Mouse (Mus musculus) liver, adult 2 months (tissue): ENCODE data around the gene Cgn. TPM values are rescaled to one million over a fixed set of nuclear protein-coding genes. Genes with fewer than 3 reads are reported as not detected.

Source experiments
- DNase-seq: peaks from one replicate; pipeline ENCODE4 v3.0.0-alpha.2; 2011; ENCODE audit warnings: low read depth, low spot score; ENCODE audit errors: extremely low read depth
- H3K27ac ChIP-seq: fragments of 200-500 bp; replicated peaks from 2 replicates; pipeline ENCODE4 v1.5.1; 2012; ENCODE audit warnings: low read depth, mild to moderate bottlenecking, control low read depth, inconsistent platforms, low read length; ENCODE audit not compliant: insufficient read depth
- H3K27me3 ChIP-seq: fragments of 200-500 bp; 2 replicates; pipeline ENCODE4 v1.6.1; 2012; ENCODE audit warnings: mild to moderate bottlenecking, moderate library complexity, low read length, inconsistent platforms; ENCODE audit not compliant: control insufficient read depth, insufficient read depth
- H3K36me3 ChIP-seq: fragments of 200-500 bp; 2 replicates; pipeline ENCODE4 v1.6.1; 2012; ENCODE audit warnings: low read length, inconsistent platforms; ENCODE audit not compliant: control insufficient read depth, insufficient read depth
- H3K4me1 ChIP-seq: fragments of 200-500 bp; 2 replicates; pipeline ENCODE4 v1.6.1; 2011; ENCODE audit warnings: low read length; ENCODE audit not compliant: control insufficient read depth, insufficient read depth
- H3K4me3 ChIP-seq: fragments of 200-500 bp; 2 replicates; pipeline ENCODE4 v1.5.1; 2011; ENCODE audit warnings: low read depth, mild to moderate bottlenecking, control low read depth, low read length, moderate library complexity; ENCODE audit not compliant: insufficient read depth
- H3K79me2 ChIP-seq: fragments of 200-500 bp; 2 replicates; pipeline ENCODE4 v1.6.1; 2012; ENCODE audit warnings: inconsistent platforms, mild to moderate bottlenecking, low read length, moderate library complexity; ENCODE audit not compliant: control insufficient read depth, insufficient read depth
- H3K9ac ChIP-seq: fragments of 200-500 bp; 2 replicates; pipeline ENCODE4 v1.6.1; 2012; ENCODE audit warnings: low read depth, mild to moderate bottlenecking, control low read depth, inconsistent platforms, low read length
- CTCF ChIP-seq: fragments of 200-500 bp; IDR thresholded peaks from 2 replicates; pipeline ENCODE4 v1.5.1; 2011; ENCODE audit warnings: low read depth, low read length, control low read depth
- POLR2A ChIP-seq: fragments of 200-500 bp; IDR thresholded peaks from 2 replicates; pipeline ENCODE4 v1.6.1; 2011; ENCODE audit warnings: low read length, control low read depth; ENCODE audit not compliant: insufficient read depth; ENCODE audit errors: extremely low read depth
- WGBS: fragments of 180-500 bp; shearing (Covaris S2); methylation state at CpG from one replicate; pipeline ENCODE4 v1.1.7; 2018; 5-methylcytosine and 5-hydroxymethylcytosine counted together
- polyA plus RNA-seq: library from polyadenylated mRNA; depleted of rRNA; stranded (reverse); fragments of >200 nt; gene quantifications from 2 replicates; pipeline ENCODE4 v1.2.3, GENCODE M21; 2012
- total RNA-seq: library from RNA; depleted of rRNA; stranded (reverse); fragments of >200 nt; gene quantifications from 2 replicates; pipeline ENCODE4 v1.2.3, GENCODE M21; 2014

Cgn gene
- total and polyA plus RNA-seq, 2 experiments, result 7.4 to 7.6 TPM

- no peaks in the 10 kb centered on the region for H3K27me3 ChIP-seq
- no peak overlapping the region for H3K27ac ChIP-seq
- DNase-seq, result no peak
- H3K4me3 ChIP-seq, result no peak overlapping the region
- TF ChIP-seq CTCF (no peak), POLR2A (no peak)
- no peaks in the 10 kb centered on the region for H3K36me3 ChIP-seq
- H3K79me2 ChIP-seq, result no peaks in the 10 kb centered on the region
- 60% methylated on average over 10 of the region's 10 CpGs for WGBS
- H3K9ac ChIP-seq, result no peak overlapping the region
- H3K4me1 ChIP-seq, result no peaks in the 10 kb centered on the region
Observed at GRCm38 (mm10) chr3:94804146-94804545, 17.9 kb upstream of the Cgn start.

DNA sequence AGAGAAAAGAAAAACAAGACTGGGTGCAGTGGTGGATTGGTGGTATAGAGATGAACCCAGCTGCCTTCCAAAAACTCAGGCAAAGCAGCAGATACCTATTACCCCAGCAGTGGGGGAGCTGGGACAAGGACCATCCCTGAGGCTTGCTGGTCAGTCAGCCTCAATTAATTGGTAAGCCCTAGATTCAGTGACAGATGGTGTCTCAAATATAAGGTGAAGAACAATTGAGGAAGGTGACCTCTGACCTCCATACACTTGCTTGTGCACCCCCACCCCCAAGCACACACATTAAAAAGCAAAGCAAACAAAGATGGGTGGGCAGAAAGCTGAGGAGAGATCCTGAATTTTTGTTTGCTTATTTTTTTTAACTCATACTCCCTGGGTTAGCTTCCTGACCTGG lies 9.9 kb upstream of the Cgn start:
- Histone ChIP-seq H3K27ac (no peak overlapping the region), H3K36me3 (no peaks in the 10 kb centered on the region), H3K4me1 (no peaks in the 10 kb centered on the region), H3K27me3 (no peaks in the 10 kb centered on the region), H3K9ac (no peak overlapping the region), H3K79me2 (no peaks in the 10 kb centered on the region), H3K4me3 (no peak overlapping the region)
- no peak for TF ChIP-seq POLR2A
- TF ChIP-seq CTCF, result no peak
- DNase-seq, result no peak

DNA sequence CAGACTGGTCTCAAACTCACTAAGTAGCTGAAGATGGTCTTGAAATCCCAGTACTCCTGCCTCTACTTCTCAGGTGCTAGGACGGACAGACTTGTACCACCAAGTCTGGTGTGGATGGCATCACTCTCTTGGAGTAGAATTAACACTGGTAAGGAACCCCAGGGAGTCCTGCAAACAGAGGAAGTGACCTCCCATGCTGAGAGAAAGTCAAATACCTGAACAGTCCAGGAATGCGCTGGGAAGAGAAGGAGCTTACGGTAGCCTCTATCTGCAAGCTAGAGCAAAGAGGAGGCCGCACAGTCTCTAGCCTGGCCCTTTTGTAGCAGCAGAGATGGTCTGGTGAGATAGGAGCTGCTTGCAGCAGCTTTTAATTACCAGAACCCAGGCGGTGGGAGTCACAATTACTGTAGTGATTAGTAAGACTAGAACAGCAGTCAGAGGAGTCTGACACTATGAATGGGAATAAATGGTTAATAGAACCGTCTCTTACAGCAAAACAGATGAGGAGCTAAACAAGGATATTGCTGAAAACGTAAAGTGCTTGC lies 9.4 kb upstream of the Cgn start:
- 93% methylated on average over 7 of the region's 7 CpGs for WGBS
- no peaks in the 10 kb centered on the region for H3K36me3 ChIP-seq
- H3K4me3 ChIP-seq, result no peak overlapping the region
- H3K9ac ChIP-seq, result no peak overlapping the region
- H3K27me3 ChIP-seq, result no peaks in the 10 kb centered on the region
- no peaks in the 10 kb centered on the region for H3K4me1 ChIP-seq
- no peak for TF ChIP-seq CTCF
- no peak for TF ChIP-seq POLR2A
- no peak overlapping the region for H3K27ac ChIP-seq
- no peaks in the 10 kb centered on the region for H3K79me2 ChIP-seq
- DNase-seq, result no peak

- H3K4me1 ChIP-seq, result no peaks in the 10 kb centered on the region
- 97% methylated on average over 2 of the region's 2 CpGs for WGBS
- no peak overlapping the region for H3K4me3 ChIP-seq
- H3K79me2 ChIP-seq, result no peaks in the 10 kb centered on the region
- DNase-seq, result no peak
- H3K27ac ChIP-seq, result no peak overlapping the region
- TF ChIP-seq CTCF, result no peak
- TF ChIP-seq POLR2A, result no peak
- no peaks in the 10 kb centered on the region for H3K36me3 ChIP-seq
- no peak overlapping the region for H3K9ac ChIP-seq
- H3K27me3 ChIP-seq, result no peaks in the 10 kb centered on the region
Observed at GRCm38 (mm10) chr3:94794359-94794758, 8.1 kb upstream of the Cgn start.

DNA sequence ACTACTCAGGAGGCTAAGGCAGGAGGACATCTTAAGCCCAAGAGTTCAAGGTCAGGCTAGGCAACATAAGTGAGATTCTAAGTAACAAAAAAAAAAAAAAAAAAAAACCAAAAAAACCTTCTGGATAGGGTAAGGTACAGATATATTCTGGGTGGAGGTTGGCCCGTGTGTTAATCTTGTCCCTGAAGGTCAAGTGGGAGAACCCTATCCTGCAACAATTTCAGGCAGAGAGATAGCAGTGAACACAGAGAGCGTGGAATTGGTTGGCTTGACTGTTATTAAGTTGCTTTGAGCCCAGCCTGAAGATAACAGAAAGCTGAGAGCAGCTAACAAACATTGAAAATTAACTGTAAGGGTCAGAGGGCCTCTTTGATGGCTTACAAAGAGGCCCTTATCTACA lies 7.4 kb upstream of the Cgn start:
- H3K4me3 ChIP-seq, result no peak overlapping the region
- WGBS, result 75% methylated on average over 2 of the region's 2 CpGs
- DNase-seq, result no peak
- no peak overlapping the region for H3K27ac ChIP-seq
- TF ChIP-seq CTCF, result no peak
- no peak for TF ChIP-seq POLR2A
- no peaks in the 10 kb centered on the region for H3K4me1 ChIP-seq
- no peaks in the 10 kb centered on the region for H3K36me3 ChIP-seq
- H3K9ac ChIP-seq, result no peak overlapping the region
- no peaks in the 10 kb centered on the region for H3K79me2 ChIP-seq
- no peaks in the 10 kb centered on the region for H3K27me3 ChIP-seq

DNA sequence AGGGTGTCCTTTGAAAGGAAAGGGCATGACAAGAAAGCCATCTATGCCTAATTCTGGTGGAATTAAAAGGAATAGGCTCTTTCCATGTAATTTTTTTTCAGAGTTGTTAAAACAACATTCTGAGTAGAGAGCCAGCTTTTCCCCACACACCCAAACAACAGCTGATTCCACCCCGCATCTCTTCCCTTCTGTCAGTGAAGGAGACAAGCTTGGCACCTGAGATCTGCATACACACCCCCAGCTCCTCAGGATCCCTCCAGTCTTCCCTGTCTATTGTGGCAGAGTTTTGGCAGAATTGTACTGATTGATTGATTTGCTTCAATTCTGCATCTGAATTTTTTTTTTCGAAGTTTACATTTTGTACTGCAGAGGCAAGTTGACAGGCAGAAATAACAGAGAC lies 6.0 kb upstream of the Cgn start:
- Histone ChIP-seq H3K4me3 (no peak overlapping the region), H3K4me1 (no peaks in the 10 kb centered on the region), H3K27me3 (no peaks in the 10 kb centered on the region), H3K79me2 (no peaks in the 10 kb centered on the region), H3K9ac (no peak overlapping the region), H3K27ac (no peak overlapping the region), H3K36me3 (no peaks in the 10 kb centered on the region)
- no peak for TF ChIP-seq CTCF
- TF ChIP-seq POLR2A, result no peak
- 80% methylated on average over 2 of the region's 2 CpGs for WGBS
- DNase-seq, result no peak
